Mouse (Mus musculus) G1E-ER4 (cell line): ENCODE data around the gene Fam169b. TPM values are rescaled to one million over a fixed set of nuclear protein-coding genes. Genes with fewer than 3 reads are reported as not detected.

Source experiments
- GATA1 ChIP-seq: IDR thresholded peaks from one replicate; pipeline ENCODE4 v1.8.0; 2012; ENCODE audit warnings: low read length, inconsistent platforms
- polyA plus RNA-seq: library from polyadenylated mRNA; stranded (reverse); fragments of >175 nt; gene quantifications from 2 replicates; pipeline ENCODE4 v1.2.3, GENCODE M21; 2012

Gene Fam169b
- polyA plus RNA-seq, 1 experiment: not detected

DNA sequence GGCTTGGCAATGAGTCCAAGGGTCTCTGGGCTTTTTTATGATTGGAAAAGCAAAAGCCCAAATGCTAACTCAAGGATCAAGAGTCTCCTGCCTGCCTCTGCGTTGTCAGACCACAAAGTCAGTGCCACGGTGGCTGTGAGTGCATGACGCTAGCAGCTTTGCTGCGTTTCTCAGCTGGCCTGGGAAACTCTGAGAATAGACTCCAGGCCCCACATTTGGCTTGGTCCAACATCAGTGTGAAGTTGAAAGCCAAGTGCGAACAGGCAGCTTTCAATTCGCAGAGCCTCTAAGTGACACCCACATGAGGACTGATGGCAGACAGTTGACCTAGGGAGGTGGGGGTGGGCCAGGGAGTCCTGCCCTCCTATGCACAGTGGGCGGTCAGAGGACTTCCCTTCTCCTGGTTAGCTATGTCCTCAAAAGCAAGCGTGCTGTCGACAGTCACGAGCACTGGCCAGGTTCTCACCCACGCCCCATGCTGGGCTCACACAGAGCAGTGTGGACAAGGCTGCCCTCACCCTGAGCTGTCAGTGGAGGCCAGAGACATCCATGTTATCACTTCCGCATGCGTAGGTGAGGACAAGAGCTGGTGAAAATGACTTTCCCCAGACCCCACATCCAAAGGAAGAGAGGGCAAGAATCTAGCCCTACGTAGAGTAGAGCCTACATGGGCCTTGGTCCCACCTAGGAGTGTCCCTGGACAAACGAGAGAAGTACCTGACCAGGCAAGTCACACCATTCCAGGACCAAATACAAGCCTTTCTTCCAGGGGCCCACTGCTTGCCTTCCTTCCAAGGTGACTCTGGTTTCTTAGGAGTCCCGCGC lies 15.1 kb upstream of the Fam169b start:
- TF ChIP-seq GATA1: no peak

DNA sequence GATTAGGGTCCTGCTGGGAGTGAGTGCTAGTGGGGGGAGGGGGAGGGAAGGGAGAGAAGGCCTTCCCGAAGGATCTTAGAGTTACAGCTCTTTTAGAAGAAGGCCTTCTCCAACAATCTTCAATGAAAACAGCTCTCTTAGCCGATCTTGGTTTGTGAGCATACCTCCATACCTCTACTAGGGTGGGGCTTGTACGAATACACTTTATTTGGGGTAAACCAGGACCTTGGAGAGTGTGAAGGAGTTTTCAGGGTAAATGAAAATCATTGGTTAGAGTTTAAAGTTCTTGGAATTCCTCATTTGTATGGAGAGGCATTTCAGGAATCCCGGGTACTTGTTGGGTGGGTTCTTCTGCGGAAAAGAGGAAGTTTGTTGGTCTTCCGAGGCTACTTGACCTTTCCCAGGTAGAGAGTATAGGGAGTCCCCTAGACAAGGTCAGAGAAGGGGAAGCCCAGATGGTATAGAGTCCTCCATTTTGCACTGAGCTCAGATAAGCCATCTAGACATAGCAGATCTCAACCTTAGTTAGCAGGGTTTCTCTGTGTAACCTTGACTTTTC lies 14.0 kb upstream of the Fam169b start:
- TF ChIP-seq GATA1: no peak

DNA sequence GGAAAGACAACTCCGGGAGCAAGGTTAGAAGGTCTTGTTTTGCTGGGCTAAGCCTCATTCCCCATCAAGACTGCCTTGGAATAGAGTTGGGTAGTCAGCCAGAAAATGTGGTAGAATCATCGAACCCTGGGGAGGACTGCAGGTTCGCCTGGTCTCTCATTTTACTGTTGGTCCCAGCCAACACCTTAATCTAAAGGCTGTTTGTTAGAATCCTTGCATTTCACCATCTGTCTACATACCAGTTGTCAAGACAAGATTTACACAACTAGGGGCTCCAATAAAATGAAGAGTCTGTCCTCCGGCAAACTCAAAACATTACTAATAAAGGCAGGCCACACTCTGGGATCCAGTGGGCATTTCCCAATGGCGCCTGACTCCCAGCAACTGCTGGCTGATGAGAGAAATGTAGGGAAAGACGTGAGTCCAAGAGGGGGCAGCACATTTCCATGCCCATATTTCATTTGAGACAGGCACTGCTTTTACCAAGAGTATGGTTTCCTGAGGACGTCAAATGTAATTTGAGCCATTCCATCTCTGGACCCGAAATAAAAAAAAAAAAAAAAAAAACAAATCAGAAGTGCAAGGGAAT lies 10.9 kb upstream of the Fam169b start:
- no peak for TF ChIP-seq GATA1

DNA sequence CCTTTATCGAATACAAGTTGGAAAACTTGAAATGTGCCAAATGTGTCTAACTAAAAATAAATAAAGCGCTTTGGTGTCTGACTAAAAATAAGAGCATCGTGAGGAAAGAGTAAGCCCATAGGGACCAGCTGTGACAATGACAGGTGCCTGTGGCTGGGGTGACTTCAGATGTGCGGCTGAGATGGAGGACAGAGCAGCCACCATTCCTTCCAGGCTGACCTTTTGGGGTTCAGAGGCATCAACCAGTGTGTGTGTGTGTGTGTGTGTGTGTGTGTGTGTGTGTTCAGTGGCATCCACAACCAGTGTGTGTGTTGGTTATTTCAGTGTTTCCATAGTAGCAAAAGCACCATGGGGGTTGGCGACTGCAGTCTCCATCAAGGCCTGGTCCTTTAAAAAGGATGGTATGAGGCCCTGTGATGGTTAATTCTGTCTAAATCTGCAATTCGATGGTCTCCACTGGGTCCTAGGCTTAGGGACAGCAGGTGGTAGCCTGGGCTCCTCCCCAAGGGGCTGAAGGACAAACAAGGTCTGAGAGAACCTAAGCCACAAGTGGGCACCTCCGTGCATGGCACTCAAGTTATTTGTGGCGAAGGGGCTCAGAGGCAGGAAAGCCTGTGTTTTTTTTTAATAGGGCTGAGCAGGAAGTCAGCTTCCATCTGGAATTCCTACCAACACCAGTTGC lies 10.2 kb upstream of the Fam169b start:
- no peak for TF ChIP-seq GATA1

DNA sequence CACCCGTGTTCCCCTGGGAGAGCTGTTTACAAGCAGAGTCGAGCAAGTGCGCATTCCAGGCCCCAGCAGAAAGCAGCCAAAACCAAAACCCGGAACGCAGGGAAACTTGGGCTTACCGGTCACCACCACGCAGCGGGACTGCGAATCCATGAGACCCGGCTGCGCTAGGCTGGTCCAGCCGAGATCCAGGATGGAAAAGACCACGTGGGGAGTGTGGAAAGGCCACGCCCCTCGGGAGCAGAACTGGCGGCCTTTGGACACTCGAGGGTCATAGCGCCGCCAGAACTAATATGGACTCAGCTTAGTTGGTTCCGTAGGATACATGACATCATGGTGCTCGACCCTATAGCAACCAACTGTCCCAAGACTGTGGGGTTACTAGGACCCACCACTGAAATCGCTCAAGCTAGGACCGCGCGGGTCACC lies 9.6 kb upstream of the Fam169b start, which contains the start of gene Pgpep1l:
Gene Pgpep1l (minus strand): TSS at position 206 of the 426 bp plus-strand sequence.
- TF ChIP-seq GATA1: no peak

GRCm38 (mm10) chr7:68264531-68264930 lies 9.1 kb upstream of the Fam169b start:
- no peak for TF ChIP-seq GATA1

- no peak for TF ChIP-seq GATA1
Measured at GRCm38 (mm10) chr7:68265391-68265790, 8.2 kb upstream of the Fam169b start.

DNA sequence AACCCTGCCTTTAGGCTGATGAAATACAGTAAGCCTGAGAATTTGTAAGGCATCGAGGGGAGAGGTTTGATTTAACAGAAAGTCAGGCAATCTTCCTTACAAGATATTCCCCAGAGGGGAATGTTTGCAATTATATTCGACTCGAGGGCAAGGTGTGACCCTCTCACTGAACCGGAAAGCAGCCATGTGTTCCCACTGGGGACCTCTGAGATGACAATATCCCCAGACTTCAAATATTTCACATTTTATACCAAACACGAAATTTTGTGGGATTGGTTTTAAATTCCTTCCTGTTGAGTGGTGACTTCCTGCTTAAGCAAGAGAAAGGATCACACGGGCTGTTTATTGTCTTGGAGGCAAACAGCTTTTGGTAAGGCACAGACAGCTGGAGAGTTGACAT lies 6.9 kb upstream of the Fam169b start:
- no peak for TF ChIP-seq GATA1

GRCm38 (mm10) chr7:68270551-68270950 lies 3.1 kb upstream of the Fam169b start:
- TF ChIP-seq GATA1: no peak

- no peak for TF ChIP-seq GATA1
Measured at GRCm38 (mm10) chr7:68271816-68272215, 1.8 kb upstream of the Fam169b start.

DNA sequence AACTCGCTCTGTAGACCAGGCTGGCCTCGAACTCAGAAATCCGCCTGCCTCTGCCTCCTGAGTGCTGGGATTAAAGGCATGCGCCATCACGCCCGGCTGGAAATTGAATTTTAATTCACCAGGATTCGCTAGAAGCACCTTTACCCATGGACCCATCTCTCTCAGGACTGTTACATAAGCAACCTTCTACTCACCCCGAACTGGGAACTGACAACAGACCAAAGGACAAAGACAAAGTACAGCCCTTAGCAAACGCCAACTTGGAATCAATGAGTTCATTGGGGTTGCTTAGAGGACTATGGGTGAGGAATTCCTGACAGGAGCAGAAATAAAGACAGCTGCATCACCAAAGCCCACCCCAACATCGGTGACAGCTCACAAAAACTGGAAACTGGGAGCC lies 1.0 kb upstream of the Fam169b start:
- TF ChIP-seq GATA1: no peak

- TF ChIP-seq GATA1: no peak
Measured at GRCm38 (mm10) chr7:68274218-68274617, 579 bp downstream of the Fam169b start.

DNA sequence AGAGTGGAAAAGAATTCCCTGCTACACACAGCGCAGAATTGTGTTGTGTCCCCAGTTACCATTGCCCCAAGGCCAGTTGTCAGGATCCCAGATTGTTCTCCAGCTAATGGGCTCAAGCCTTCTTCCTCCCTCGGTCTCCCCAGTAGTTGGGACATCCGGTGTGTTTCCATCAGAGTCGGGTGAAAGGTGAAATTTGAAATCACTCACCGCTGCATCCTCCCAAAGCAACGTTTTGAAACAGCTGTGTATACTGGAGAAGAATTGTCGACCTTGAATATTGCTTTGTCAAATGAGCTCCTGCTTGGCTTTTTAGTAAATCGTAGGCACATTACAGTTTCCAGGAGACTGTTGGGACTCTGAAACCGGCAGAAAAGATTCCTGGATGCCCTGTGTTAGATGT lies 1.3 kb downstream of the Fam169b start:
- TF ChIP-seq GATA1: no peak

- no peak for TF ChIP-seq GATA1
Measured at GRCm38 (mm10) chr7:68275838-68276731, 2.4 kb downstream of the Fam169b start.

DNA sequence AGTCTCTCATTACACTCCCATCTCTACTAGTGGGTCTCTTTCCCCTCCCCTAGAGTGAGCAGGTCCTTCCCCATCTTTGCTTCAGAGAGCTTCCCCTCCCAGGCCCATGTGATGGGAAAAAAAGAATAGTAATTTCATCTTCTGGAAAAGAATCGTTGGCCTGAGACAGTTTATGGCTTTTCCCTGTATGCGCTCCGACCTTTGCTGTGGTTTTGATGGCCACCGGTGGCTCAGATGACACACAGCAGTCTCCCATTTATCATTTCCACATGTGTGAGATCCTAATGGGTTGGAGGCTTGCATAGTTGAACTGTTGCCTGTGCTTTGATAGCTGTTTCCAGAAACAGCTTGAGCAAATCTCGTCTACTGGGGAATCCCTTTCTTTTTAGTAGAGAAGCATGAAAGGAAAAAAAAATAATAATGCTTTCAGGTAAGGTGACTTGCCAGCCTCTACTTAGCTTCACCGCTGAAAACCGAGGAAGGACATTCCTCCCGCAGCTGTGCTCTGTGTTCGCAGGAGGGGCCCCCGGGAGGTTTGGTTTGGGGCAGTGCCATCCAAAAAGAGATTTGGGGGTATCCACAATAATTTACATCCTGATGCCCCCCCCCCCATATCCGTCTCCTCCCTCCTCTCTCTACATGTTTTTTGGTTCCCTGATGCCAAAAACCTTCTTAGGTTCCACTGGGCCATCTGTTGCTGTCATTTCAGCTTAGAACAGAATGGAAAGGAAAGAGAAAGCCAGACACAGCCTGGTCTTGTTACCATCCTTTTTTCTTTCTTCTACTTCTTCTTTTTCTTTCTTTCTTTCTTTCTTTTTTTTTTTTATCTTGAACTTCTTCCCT lies 3.6 kb downstream of the Fam169b start:
- TF ChIP-seq GATA1: no peak
